Mouse (Mus musculus) heart, embryonic 14.5 days (tissue): Measurements from ENCODE around the gene Zfp786. TPM values are rescaled to one million over a fixed set of nuclear protein-coding genes. Genes with fewer than 3 reads are reported as not detected.

Source experiments
- ATAC-seq: fragments of 200-750 bp; cut with Nextera tagmentation; 2 replicates; pipeline ENCODE4 v1.8.0; 2017; ENCODE audit warnings: low read depth, moderate TSS enrichment; ENCODE audit not compliant: insufficient number of reproducible peaks, insufficient read depth, low FRiP score
- H3K27ac ChIP-seq, 2 experiments: fragments of 200-500 bp in 1 of 2; fragments of 300-500 bp in 1 of 2; sonication (generic) in 1 of 2; replicated peaks in 1 of 2; 2 replicates each; pipeline ENCODE4 v1.5.1; 2012 to 2014; ENCODE audit warnings: low read depth in 2 of 2, low read length in 2 of 2, control low read depth in 1 of 2, mild to moderate bottlenecking in 1 of 2, mixed read lengths in 1 of 2; ENCODE audit not compliant: control insufficient read depth in 1 of 2, insufficient read depth in 1 of 2
- H3K27me3 ChIP-seq: fragments of 300-500 bp; sonication (generic); 2 replicates; pipeline ENCODE4 v1.6.1; 2014; ENCODE audit warnings: mild to moderate bottlenecking, low read length, control low read depth; ENCODE audit not compliant: control insufficient read depth, insufficient read depth
- H3K36me3 ChIP-seq: fragments of 300-500 bp; sonication (generic); 2 replicates; pipeline ENCODE4 v1.6.1; 2014; ENCODE audit warnings: mild to moderate bottlenecking, control low read depth, low read length, mixed read lengths; ENCODE audit not compliant: control insufficient read depth, insufficient read depth
- H3K4me1 ChIP-seq, 2 experiments: fragments of 200-500 bp in 1 of 2; fragments of 300-500 bp in 1 of 2; sonication (generic) in 1 of 2; 2 replicates each; pipeline ENCODE4 v1.6.1; 2012 to 2014; ENCODE audit warnings: low read length in 2 of 2, control low read depth in 1 of 2, mixed read lengths in 1 of 2; ENCODE audit not compliant: control insufficient read depth in 2 of 2, insufficient read depth in 2 of 2
- H3K4me2 ChIP-seq: fragments of 300-500 bp; sonication (generic); 2 replicates; pipeline ENCODE4 v1.6.1; 2014; ENCODE audit warnings: mild to moderate bottlenecking, low read length
- H3K4me3 ChIP-seq, 2 experiments: fragments of 200-500 bp in 1 of 2; fragments of 300-500 bp in 1 of 2; sonication (generic) in 1 of 2; 2 replicates each; pipeline ENCODE4 v1.5.1; 2012 to 2014; ENCODE audit warnings: low read length in 2 of 2, mild to moderate bottlenecking in 2 of 2, control low read depth in 1 of 2, low read depth in 1 of 2, moderate library complexity in 1 of 2; ENCODE audit not compliant: control insufficient read depth in 1 of 2, insufficient read depth in 1 of 2
- H3K9ac ChIP-seq: fragments of 300-500 bp; sonication (generic); 2 replicates; pipeline ENCODE4 v1.6.1; 2014; ENCODE audit warnings: mild to moderate bottlenecking, low read length
- H3K9me3 ChIP-seq: fragments of 300-500 bp; sonication (generic); 2 replicates; pipeline ENCODE4 v1.6.1; 2016; ENCODE audit warnings: low read length, control low read depth; ENCODE audit not compliant: control insufficient read depth
- WGBS: fragments of 180-500 bp; shearing (Covaris S2); extraction: QIAGEN DNeasy Blood & Tissue Kit; methylation state at CpG from one replicate; pipeline ENCODE4 v1.1.7; 2014; 5-methylcytosine and 5-hydroxymethylcytosine counted together
- polyA plus RNA-seq: library from polyadenylated mRNA; unstranded; fragments of >200 nt; fragmentation: Nextera tagmentation; extraction: Ambion mirVana; gene quantifications from 2 replicates; pipeline ENCODE4 v1.2.1, GENCODE M21; 2014

Zfp786 gene
- polyA plus RNA-seq, 1 experiment from 2014 or later, result 1.4 TPM

DNA sequence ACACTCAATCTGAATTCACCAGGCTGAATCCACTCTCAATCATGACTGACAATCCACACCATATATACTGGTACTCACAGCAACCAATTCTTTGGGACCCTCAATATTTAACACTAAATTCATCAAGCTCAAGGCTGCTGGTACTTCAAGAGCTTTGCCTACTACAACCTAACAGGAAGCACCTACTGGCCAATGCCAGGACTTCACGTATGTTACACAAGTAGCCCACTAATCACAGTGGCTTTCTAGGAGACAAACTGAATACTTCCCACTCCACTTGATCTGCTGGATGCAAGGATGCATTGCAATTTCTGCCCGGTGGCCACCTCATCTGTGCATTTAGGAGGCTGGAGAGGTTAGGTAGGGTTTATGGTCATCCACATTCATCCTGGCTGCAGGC lies 20.5 kb downstream of the Zfp786 start:
- ATAC-seq, result no peak
- Histone ChIP-seq H3K4me3 (no peak overlapping the region), H3K27ac (no peak overlapping the region), H3K9me3 (no peaks in the 10 kb centered on the region), H3K4me1 (peaks cover 6 to 15% of the 10 kb centered on the region in 2 experiments), H3K4me2 (no peak overlapping the region), H3K9ac (no peak overlapping the region), H3K27me3 (no peaks in the 10 kb centered on the region), H3K36me3 (peaks cover 30% of the 10 kb centered on the region)
- WGBS, result 63% methylated on average over 2 of the region's 2 CpGs

DNA sequence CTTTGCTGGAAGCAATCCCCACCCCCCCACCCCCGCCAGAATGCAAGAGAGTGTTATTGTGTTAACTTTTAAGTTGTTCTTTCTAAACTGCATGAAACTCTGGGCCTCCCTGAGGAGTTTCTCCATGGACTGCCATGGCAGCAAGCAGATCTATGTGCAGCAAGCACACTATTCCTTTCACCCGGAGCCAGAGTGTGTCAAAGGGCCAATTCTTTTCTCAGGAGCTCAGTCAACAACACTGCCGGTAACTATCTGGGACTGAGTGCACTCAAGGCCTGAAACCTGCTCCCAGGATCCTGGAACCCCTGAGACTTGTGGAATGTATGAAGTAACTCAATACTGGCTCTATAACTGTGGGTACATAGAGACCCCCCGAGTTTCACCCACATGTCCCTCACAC lies 21.6 kb downstream of the Zfp786 start:
- WGBS, result 81% methylated on average over 4 of the region's 4 CpGs
- H3K36me3 ChIP-seq, result peaks cover 41% of the 10 kb centered on the region
- no peak for ATAC-seq
- peaks cover 6 to 15% of the 10 kb centered on the region in 2 experiments for H3K4me1 ChIP-seq
- no peak overlapping the region for H3K4me2 ChIP-seq
- H3K4me3 ChIP-seq, result no peak overlapping the region
- no peak overlapping the region for H3K27ac ChIP-seq
- H3K9me3 ChIP-seq, result no peaks in the 10 kb centered on the region
- no peaks in the 10 kb centered on the region for H3K27me3 ChIP-seq
- no peak overlapping the region for H3K9ac ChIP-seq

DNA sequence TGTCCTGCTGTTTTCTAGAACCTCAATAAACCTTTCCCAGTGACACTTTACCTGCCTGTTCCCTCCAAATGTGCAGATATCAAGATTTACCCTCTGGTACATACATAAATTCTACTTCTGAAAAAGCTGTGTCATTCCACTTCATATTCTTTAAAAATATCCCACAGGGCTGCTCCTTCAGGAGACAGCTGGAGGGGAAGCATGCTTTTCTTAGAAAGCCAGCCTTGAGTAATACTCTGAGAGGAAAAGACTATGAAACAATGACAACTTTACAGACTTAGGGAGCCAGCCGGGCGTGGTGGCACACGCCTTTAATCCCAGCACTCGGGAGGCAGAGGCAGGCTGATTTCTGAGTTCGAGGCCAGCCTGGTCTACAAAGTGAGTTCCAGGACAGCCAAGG lies 22.1 kb downstream of the Zfp786 start:
- Histone ChIP-seq H3K4me3 (no peak overlapping the region), H3K9ac (no peak overlapping the region), H3K4me2 (no peak overlapping the region), H3K27ac (no peak overlapping the region), H3K36me3 (peaks cover 46% of the 10 kb centered on the region), H3K9me3 (no peaks in the 10 kb centered on the region), H3K4me1 (peaks cover 6 to 15% of the 10 kb centered on the region in 2 experiments), H3K27me3 (no peaks in the 10 kb centered on the region)
- 91% methylated on average over 5 of the region's 5 CpGs for WGBS
- no peak for ATAC-seq

DNA sequence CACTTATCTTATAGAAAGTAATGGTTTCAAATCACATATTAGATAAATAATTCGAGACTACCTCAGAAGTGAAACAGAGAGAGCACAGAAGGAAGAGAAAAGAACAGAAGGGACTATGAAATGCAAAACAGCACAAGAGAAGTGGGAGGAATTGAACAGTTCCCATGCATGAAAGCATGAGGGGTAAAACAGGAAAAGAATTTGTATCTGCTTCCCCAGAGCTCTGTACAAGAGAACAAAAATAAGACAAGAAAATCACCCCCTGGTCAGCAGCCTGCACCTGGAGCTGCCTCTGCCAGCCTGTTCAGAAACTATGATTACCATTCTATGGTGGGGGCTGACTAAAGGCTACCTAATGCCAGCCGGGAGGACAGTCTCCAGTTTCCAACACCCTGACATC lies 23.2 kb downstream of the Zfp786 start:
- H3K4me2 ChIP-seq, result no peak overlapping the region
- ATAC-seq, result no peak
- peaks cover 58% of the 10 kb centered on the region for H3K36me3 ChIP-seq
- no peak overlapping the region for H3K27ac ChIP-seq
- WGBS, result 79% methylated on average over 2 of the region's 2 CpGs
- H3K9ac ChIP-seq, result no peak overlapping the region
- H3K27me3 ChIP-seq, result no peaks in the 10 kb centered on the region
- peaks cover 6 to 15% of the 10 kb centered on the region in 2 experiments for H3K4me1 ChIP-seq
- H3K4me3 ChIP-seq, result no peak overlapping the region
- no peaks in the 10 kb centered on the region for H3K9me3 ChIP-seq

DNA sequence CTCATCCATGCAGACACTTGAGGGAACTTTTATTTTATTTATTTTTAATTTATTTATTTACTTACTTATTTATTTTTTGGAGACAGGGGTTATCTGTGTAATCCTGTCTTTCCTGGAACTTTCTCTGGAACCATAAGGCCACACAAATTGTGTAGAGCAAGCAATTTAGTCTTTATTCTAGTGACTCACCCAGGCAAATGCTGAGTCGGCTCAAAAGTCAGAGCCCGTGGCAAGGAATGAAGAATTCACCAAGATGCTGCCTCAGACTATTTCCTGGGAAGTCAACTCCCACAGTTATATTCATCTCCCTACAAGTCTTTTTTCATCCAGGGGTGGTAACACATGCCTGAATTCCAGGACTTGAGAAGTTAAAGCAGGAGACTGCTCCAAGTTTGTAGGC lies 25.1 kb downstream of the Zfp786 start:
- Histone ChIP-seq H3K9me3 (no peaks in the 10 kb centered on the region), H3K36me3 (peaks cover 75% of the 10 kb centered on the region), H3K27ac (no peak overlapping the region), H3K27me3 (no peaks in the 10 kb centered on the region), H3K4me2 (no peak overlapping the region), H3K4me3 (no peak overlapping the region), H3K4me1 (no peaks in the 10 kb centered on the region; a peak in 1 of 4 replicates), H3K9ac (no peak overlapping the region)
- ATAC-seq, result no peak
- WGBS, result 77% methylated on average over 2 of the region's 2 CpGs

DNA sequence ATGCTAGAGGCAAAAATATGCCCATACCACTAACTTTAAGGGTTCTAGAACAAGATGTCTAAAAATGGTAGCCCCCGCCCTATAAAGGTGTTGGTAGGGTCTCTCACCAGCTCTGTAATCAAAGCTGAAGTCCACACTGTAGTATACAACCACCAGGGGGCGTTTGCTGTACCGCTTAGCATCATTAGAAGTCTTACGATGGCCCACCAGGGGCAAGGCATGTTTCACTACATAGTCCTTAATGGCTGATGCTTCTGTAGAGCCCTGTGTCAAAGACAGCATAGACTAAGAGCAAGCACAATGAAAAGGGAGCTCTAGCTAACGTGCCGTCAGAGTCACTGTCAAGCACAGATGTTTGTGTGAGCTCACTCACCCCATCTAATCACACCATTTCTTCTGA lies 31.6 kb downstream of the Zfp786 start:
- H3K4me1 ChIP-seq, result no peaks in the 10 kb centered on the region
- WGBS, result 47% methylated on average over 6 of the region's 6 CpGs
- ATAC-seq, result no peak
- no peak overlapping the region for H3K4me2 ChIP-seq
- no peaks in the 10 kb centered on the region for H3K27me3 ChIP-seq
- no peaks in the 10 kb centered on the region for H3K9me3 ChIP-seq
- no peak overlapping the region for H3K9ac ChIP-seq
- no peak overlapping the region for H3K4me3 ChIP-seq
- H3K36me3 ChIP-seq, result peaks cover 95% of the 10 kb centered on the region
- no peak overlapping the region for H3K27ac ChIP-seq

DNA sequence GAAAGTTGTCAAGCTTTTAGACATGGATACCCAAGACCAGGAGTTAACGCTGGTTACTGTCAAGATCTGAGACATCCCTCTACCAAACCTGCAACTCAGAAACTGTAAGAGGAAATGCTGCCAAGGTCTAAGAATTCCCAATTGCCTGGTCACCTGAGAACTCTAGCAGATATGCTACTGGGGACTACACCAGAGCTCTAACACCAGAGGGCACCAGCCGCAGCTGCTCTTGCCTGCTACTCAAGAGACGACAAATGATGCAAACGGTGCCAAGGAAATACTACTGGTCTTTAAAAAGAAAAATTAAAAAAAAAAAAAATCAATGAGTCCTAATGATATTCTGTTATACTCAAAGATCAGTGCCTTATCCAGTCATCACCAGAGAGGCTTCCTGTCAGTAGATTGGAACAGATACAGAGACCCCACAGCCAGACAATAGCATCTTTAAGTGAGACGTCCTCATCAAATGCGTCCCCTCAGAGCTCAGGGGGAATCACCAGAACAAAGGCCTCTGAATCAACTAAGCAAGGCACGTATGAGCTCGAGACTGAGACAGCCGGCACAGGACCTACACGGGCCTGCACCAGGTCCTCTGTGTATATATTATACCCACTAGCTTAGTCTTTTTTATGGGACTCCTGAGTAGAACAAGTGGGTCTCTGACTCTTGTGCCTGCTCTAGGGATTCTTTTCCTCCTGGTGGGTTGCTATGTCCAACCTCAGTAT lies 36.4 kb downstream of the Zfp786 start:
- Histone ChIP-seq H3K9me3 (no peaks in the 10 kb centered on the region), H3K27ac (no peak overlapping the region), H3K36me3 (peaks cover 48% of the 10 kb centered on the region), H3K4me3 (no peak overlapping the region), H3K4me2 (no peak overlapping the region), H3K9ac (no peak overlapping the region), H3K27me3 (no peaks in the 10 kb centered on the region), H3K4me1 (no peaks in the 10 kb centered on the region)
- 59% methylated on average over 10 of the region's 10 CpGs for WGBS
- ATAC-seq, result no peak

DNA sequence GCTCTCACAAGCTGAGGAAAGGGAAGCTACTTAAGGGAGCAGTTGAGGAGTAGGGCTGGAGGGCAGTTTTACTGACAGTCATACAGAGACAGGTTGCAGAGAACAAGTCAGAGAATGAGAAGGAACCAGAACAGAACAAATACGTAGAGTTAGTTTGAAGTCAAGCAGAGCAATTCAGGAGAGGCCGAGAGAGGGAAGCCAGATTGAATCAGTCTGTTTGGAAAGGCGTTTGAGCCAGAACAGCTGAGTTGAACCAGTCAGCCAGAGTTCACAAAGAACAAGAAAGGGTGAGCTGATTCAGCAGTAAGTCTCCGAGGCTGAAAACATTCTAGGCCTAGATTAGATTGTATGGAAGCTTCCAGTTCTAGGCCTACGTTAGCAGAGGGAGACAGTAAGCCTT lies 37.4 kb downstream of the Zfp786 start:
- 59% methylated on average over 5 of the region's 5 CpGs for WGBS
- H3K9me3 ChIP-seq, result no peaks in the 10 kb centered on the region
- ATAC-seq, result no peak
- H3K9ac ChIP-seq, result no peak overlapping the region
- H3K27me3 ChIP-seq, result no peaks in the 10 kb centered on the region
- no peak overlapping the region for H3K4me2 ChIP-seq
- peaks cover 0 to 3% of the 10 kb centered on the region in 2 experiments; a peak in 1 of 4 replicates for H3K4me1 ChIP-seq
- peaks cover 38% of the 10 kb centered on the region for H3K36me3 ChIP-seq
- no peak overlapping the region for H3K4me3 ChIP-seq
- no peak overlapping the region for H3K27ac ChIP-seq
